In the genomic region with DNA sequence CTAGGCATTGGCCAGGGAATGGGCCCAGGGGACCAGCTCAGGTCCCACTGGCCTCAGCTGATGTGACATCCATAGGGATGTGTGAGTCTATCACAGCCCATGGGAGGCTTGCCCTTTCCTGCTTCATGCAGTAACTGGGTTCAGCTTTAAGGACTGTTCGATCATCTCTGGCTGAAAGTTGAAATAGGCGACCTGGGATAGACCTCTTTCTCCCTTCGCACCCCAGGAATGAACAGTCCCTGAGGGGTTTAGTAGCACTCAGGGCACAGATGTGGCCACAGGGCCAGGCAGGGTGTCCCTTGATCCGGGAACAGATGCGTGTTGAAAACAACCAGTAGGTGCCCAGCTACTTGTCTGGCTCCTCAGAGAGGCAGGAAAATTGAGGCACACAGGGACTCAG, we compare ENCODE assay signal across 14 mouse cellular contexts. TPM values are rescaled to one million over a fixed set of nuclear protein-coding genes. Genes with fewer than 3 reads are reported as not detected.
DNase-seq lines count a peak whose midpoint lies in the region; ATAC-seq lines count a peak whose summit lies in the region.
"Had no signal": no experiment of that assay in that cellular context is flagged by ENCODE, and none has a peak within 500 bp of the region (broad histone marks: within the 10 kb centered on the region; RNA-seq: fewer than 3 reads in every experiment).

No protein-coding gene starts in this region.

- H3K9me3 ChIP-seq in hindbrain, embryonic 10.5 days: no peaks in the 10 kb centered on the region
- H3K9me3 ChIP-seq in hindbrain, embryonic 11.5 days (ENCODE audit: control insufficient read depth, low read length): no peaks in the 10 kb centered on the region
- no peaks in the 10 kb centered on the region for H3K9me3 ChIP-seq in limb, embryonic 11.5 days (ENCODE audit: control insufficient read depth, low read length)
- H3K9me3 ChIP-seq: hindbrain, embryonic 12.5 days; midbrain, embryonic 15.5 days had no signal

- no peak for DNase-seq in hindbrain, embryonic 10.5 days (ENCODE audit: low spot score)
- DNase-seq in hindbrain, embryonic 11.5 days (ENCODE audit: low spot score): no peak
- peak; percentile 20 for DNase-seq in urinary bladder, adult 2 months (ENCODE audit: low spot score)
- DNase-seq in urinary bladder, postnatal 4 days (ENCODE audit: low spot score in 2 of 2): no peak
- no peak for DNase-seq in limb, embryonic 11.5 days (ENCODE audit: low spot score)
- DNase-seq in urinary bladder, postnatal 36 days (ENCODE audit: low spot score in 2 of 2): no peak
- no peak for DNase-seq in left cerebral cortex, adult 8-10 months (ENCODE audit: low spot score in 2 of 2)
- DNase-seq: adrenal gland, postnatal 10 days; kidney, postnatal 14 days; thymus, postnatal 25 days had no signal

- H3K4me2 ChIP-seq in hindbrain, embryonic 11.5 days (replicated peaks; ENCODE audit: low read depth, low read length): no peak overlapping the region
- H3K4me2 ChIP-seq in limb, embryonic 11.5 days (ENCODE audit: low read depth, severe bottlenecking): no peak overlapping the region
- H3K4me2 ChIP-seq: hindbrain, embryonic 12.5 days; midbrain, embryonic 15.5 days had no signal

- peaks cover 87% of the 10 kb centered on the region for H3K4me1 ChIP-seq in hindbrain, embryonic 10.5 days (replicated peaks)
- H3K4me1 ChIP-seq in hindbrain, embryonic 11.5 days (replicated peaks; ENCODE audit: control insufficient read depth, insufficient read depth, low read length): peaks cover 11% of the 10 kb centered on the region
- H3K4me1 ChIP-seq in limb, embryonic 11.5 days (ENCODE audit: control insufficient read depth, insufficient read depth, low read length): peaks cover 18% of the 10 kb centered on the region

- no peak overlapping the region for H3K4me3 ChIP-seq in hindbrain, embryonic 10.5 days
- no peak overlapping the region for H3K4me3 ChIP-seq in hindbrain, embryonic 11.5 days (ENCODE audit: low read depth, low read length)
- no peak overlapping the region for H3K4me3 ChIP-seq in limb, embryonic 11.5 days (ENCODE audit: low read depth, low read length)
- H3K4me3 ChIP-seq: hindbrain, embryonic 12.5 days; midbrain, embryonic 15.5 days had no signal

- WGBS in hindbrain, embryonic 10.5 days: 83% methylated on average over 5 of the region's 5 CpGs
- WGBS in hindbrain, embryonic 11.5 days: 83% methylated on average over 5 of the region's 5 CpGs
- 83% methylated on average over 5 of the region's 5 CpGs for WGBS in limb, embryonic 11.5 days

- no peak for ATAC-seq in hindbrain, embryonic 11.5 days (ENCODE audit: low FRiP score)
- ATAC-seq in limb, embryonic 11.5 days (ENCODE audit: insufficient number of reproducible peaks, low FRiP score, low TSS enrichment, low read depth): no peak
- ATAC-seq: midbrain, embryonic 15.5 days had no signal

- H3K36me3 ChIP-seq in hindbrain, embryonic 10.5 days: no peaks in the 10 kb centered on the region
- no peaks in the 10 kb centered on the region for H3K36me3 ChIP-seq in hindbrain, embryonic 11.5 days (ENCODE audit: control insufficient read depth, insufficient read depth, low read length)
- H3K36me3 ChIP-seq in limb, embryonic 11.5 days (ENCODE audit: control insufficient read depth, insufficient read depth, low read length): no peaks in the 10 kb centered on the region; the same call in 1 of the 2 replicates
- H3K36me3 ChIP-seq: hindbrain, embryonic 12.5 days; midbrain, embryonic 15.5 days had no signal

- H3K27ac ChIP-seq in hindbrain, embryonic 10.5 days: peak overlapping the region; percentile 74; the same call in 1 of the 2 replicates
- no peak overlapping the region for H3K27ac ChIP-seq in hindbrain, embryonic 11.5 days (ENCODE audit: low read depth, low read length)
- no peak overlapping the region for H3K27ac ChIP-seq in limb, embryonic 11.5 days (replicated peaks; ENCODE audit: low read depth, low read length)
- H3K27ac ChIP-seq: hindbrain, embryonic 12.5 days; liver, embryonic 14.5 days; midbrain, embryonic 15.5 days had no signal

- no peaks in the 10 kb centered on the region for H3K27me3 ChIP-seq in hindbrain, embryonic 10.5 days (ENCODE audit: insufficient read depth, poor library complexity, severe bottlenecking)
- H3K27me3 ChIP-seq in hindbrain, embryonic 11.5 days (ENCODE audit: control insufficient read depth, insufficient read depth, low read length): 0 out of 2 replicates have a peak, but pooled peaks cover 2% of the 10 kb centered on the region
- H3K27me3 ChIP-seq in limb, embryonic 11.5 days (ENCODE audit: control insufficient read depth, insufficient read depth, low read length): no peaks in the 10 kb centered on the region
- H3K27me3 ChIP-seq: hindbrain, embryonic 12.5 days; midbrain, embryonic 15.5 days had no signal

- H3K9ac ChIP-seq in hindbrain, embryonic 11.5 days (ENCODE audit: low read depth, low read length): no peak overlapping the region
- 0 out of 2 replicates have a peak overlapping the region, but pooled peaks have one; percentile 14 for H3K9ac ChIP-seq in limb, embryonic 11.5 days (ENCODE audit: low read length)
- H3K9ac ChIP-seq: hindbrain, embryonic 12.5 days; liver, embryonic 14.5 days; midbrain, embryonic 15.5 days had no signal

RNA-seq across cellular contexts. Expression of a gene that starts 15.7 kb away (rescaled TPM):
- polyA plus RNA-seq in hindbrain, embryonic 10.5 days (2016; fragmentation: Nextera tagmentation; extraction: Ambion mirVana): 17.9 and 19.4 TPM in 2 replicates
- 16.1 and 18.7 TPM in 2 replicates for polyA plus RNA-seq in hindbrain, embryonic 11.5 days (2014; fragmentation: Nextera tagmentation; extraction: Ambion mirVana)
- polyA plus RNA-seq in urinary bladder, adult 2 months (2012; rRNA removed): 379 and 420 TPM in 2 replicates
- polyA plus RNA-seq in limb, embryonic 11.5 days (2014; fragmentation: Nextera tagmentation; extraction: Ambion mirVana): 22.8 and 23.3 TPM in 2 replicates
- 10 to 100 TPM; 10.8 to 18.8 (median 13.9) TPM for total RNA-seq in left cerebral cortex, adult 8-10 months (2022)

RNA-seq across cellular contexts. Expression of a gene that starts 22.4 kb away (rescaled TPM):
- polyA plus RNA-seq in hindbrain, embryonic 10.5 days (2016; fragmentation: Nextera tagmentation; extraction: Ambion mirVana): 1.1 and 3.0 TPM in 2 replicates
- polyA plus RNA-seq in hindbrain, embryonic 11.5 days (2014; fragmentation: Nextera tagmentation; extraction: Ambion mirVana): 1.7 and 1.9 TPM in 2 replicates
- 74.3 and 79.9 TPM in 2 replicates for polyA plus RNA-seq in urinary bladder, adult 2 months (2012; rRNA removed)
- 8.0 and 10.8 TPM in 2 replicates for polyA plus RNA-seq in limb, embryonic 11.5 days (2014; fragmentation: Nextera tagmentation; extraction: Ambion mirVana)
- 10 to 100 TPM in 1 of 4 experiments, 1 to 10 TPM in 2, under 1 TPM in 1; 0.88 to 14.3 (median 6.5) TPM for total RNA-seq in left cerebral cortex, adult 8-10 months (2022)

RNA-seq across cellular contexts. Expression of a gene that starts 34.7 kb away (rescaled TPM):
- polyA plus RNA-seq in hindbrain, embryonic 10.5 days (2016; fragmentation: Nextera tagmentation; extraction: Ambion mirVana): 1.2 and 1.3 TPM in 2 replicates
- 1.4 and 1.7 TPM in 2 replicates for polyA plus RNA-seq in hindbrain, embryonic 11.5 days (2014; fragmentation: Nextera tagmentation; extraction: Ambion mirVana)
- 39.4 and 48.2 TPM in 2 replicates for polyA plus RNA-seq in urinary bladder, adult 2 months (2012; rRNA removed)
- polyA plus RNA-seq in limb, embryonic 11.5 days (2014; fragmentation: Nextera tagmentation; extraction: Ambion mirVana): 7.0 and 10.3 TPM in 2 replicates
- total RNA-seq in left cerebral cortex, adult 8-10 months (2022): 1 to 10 TPM; 1.9 to 9.6 (median 5.2) TPM

RNA-seq across cellular contexts. Expression of a gene that starts 41.6 kb away (rescaled TPM):
- not detected in 2 replicates for polyA plus RNA-seq in hindbrain, embryonic 10.5 days (2016; fragmentation: Nextera tagmentation; extraction: Ambion mirVana)
- polyA plus RNA-seq in hindbrain, embryonic 11.5 days (2014; fragmentation: Nextera tagmentation; extraction: Ambion mirVana): not detected in 2 replicates
- 316 and 420 TPM in 2 replicates for polyA plus RNA-seq in urinary bladder, adult 2 months (2012; rRNA removed)
- polyA plus RNA-seq in limb, embryonic 11.5 days (2014; fragmentation: Nextera tagmentation; extraction: Ambion mirVana): 0.62 TPM in 1 of 2 replicates, not detected in the other
- total RNA-seq in left cerebral cortex, adult 8-10 months (2022): not detected
- total RNA-seq: adrenal gland, postnatal 10 days had no signal
- polyA plus RNA-seq: midbrain, embryonic 15.5 days; neural tube, embryonic 14.5 days had no signal

RNA-seq across cellular contexts. Expression of a gene that starts 56.2 kb away (rescaled TPM):
- 17.7 and 19.7 TPM in 2 replicates for polyA plus RNA-seq in hindbrain, embryonic 10.5 days (2016; fragmentation: Nextera tagmentation; extraction: Ambion mirVana)
- polyA plus RNA-seq in hindbrain, embryonic 11.5 days (2014; fragmentation: Nextera tagmentation; extraction: Ambion mirVana): 13.5 and 13.9 TPM in 2 replicates
- polyA plus RNA-seq in urinary bladder, adult 2 months (2012; rRNA removed): 76.2 and 102 TPM in 2 replicates
- 17.8 and 19.7 TPM in 2 replicates for polyA plus RNA-seq in limb, embryonic 11.5 days (2014; fragmentation: Nextera tagmentation; extraction: Ambion mirVana)
- total RNA-seq in left cerebral cortex, adult 8-10 months (2022): 1 to 10 TPM; 3.4 to 8.4 (median 7.0) TPM

Comparison
In these comparisons a context has a peak if more than half of its experiments do, and no peak if none do; other contexts are left out.
1. RNA of a gene that starts 15.7 kb away (polyA plus RNA-seq): 379 to 420 TPM in urinary bladder, adult 2 months; 22.8 to 23.3 TPM in limb, embryonic 11.5 days, 17.9 to 19.4 TPM in hindbrain, embryonic 10.5 days and 16.1 to 18.7 TPM in hindbrain, embryonic 11.5 days; every median in the first group is over 10 times any median in the second.